Mouse (Mus musculus) stomach, embryonic 15.5 days (tissue): ENCODE results near the gene Fmo6. TPM values are rescaled to one million over a fixed set of nuclear protein-coding genes. Genes with fewer than 3 reads are reported as not detected.

Source experiments
- ATAC-seq: fragments of 200-750 bp; cut with Nextera tagmentation; 2 replicates; pipeline ENCODE4 v1.8.0; 2017; ENCODE audit warnings: low read depth, moderate number of reproducible peaks, moderate TSS enrichment; ENCODE audit not compliant: insufficient read depth, low FRiP score
- H3K27ac ChIP-seq: fragments of 300-500 bp; sonication (generic); 2 replicates; pipeline ENCODE4 v1.5.1; 2015; ENCODE audit warnings: mild to moderate bottlenecking, inconsistent platforms
- H3K27me3 ChIP-seq: fragments of 300-500 bp; sonication (generic); replicated peaks from 2 replicates; pipeline ENCODE4 v1.6.1; 2015; ENCODE audit warnings: inconsistent platforms
- H3K36me3 ChIP-seq: fragments of 300-500 bp; sonication (generic); 2 replicates; pipeline ENCODE4 v1.6.1; 2015; ENCODE audit warnings: inconsistent platforms
- H3K4me1 ChIP-seq: fragments of 300-500 bp; sonication (generic); 2 replicates; pipeline ENCODE4 v1.6.1; 2015; ENCODE audit warnings: inconsistent platforms
- H3K4me2 ChIP-seq: fragments of 300-500 bp; sonication (generic); 2 replicates; pipeline ENCODE4 v1.6.1; 2015; ENCODE audit warnings: mild to moderate bottlenecking, inconsistent platforms
- H3K4me3 ChIP-seq: fragments of 300-500 bp; sonication (generic); replicated peaks from 2 replicates; pipeline ENCODE4 v1.5.1; 2015; ENCODE audit warnings: inconsistent platforms
- H3K9ac ChIP-seq: fragments of 300-500 bp; sonication (generic); 2 replicates; pipeline ENCODE4 v1.6.1; 2015; ENCODE audit warnings: inconsistent platforms
- H3K9me3 ChIP-seq: fragments of 300-500 bp; sonication (generic); 2 replicates; pipeline ENCODE4 v1.6.1; 2016; ENCODE audit warnings: inconsistent platforms
- WGBS: fragments of 180-500 bp; shearing (Covaris S2); methylation state at CpG from one replicate; pipeline ENCODE4 v1.1.7; 2015; 5-methylcytosine and 5-hydroxymethylcytosine counted together
- polyA plus RNA-seq: library from polyadenylated mRNA; unstranded; fragments of >200 nt; fragmentation: Nextera tagmentation; extraction: Ambion mirVana; gene quantifications from 2 replicates; pipeline ENCODE4 v1.2.1, GENCODE M21; 2015

The Fmo6 gene
- polyA plus RNA-seq, result 0.10 TPM in 1 of 2 replicates, not detected in the other

GRCm38 (mm10) chr1:162937415-162937814, at the start of gene Fmo6:
Gene Fmo6, minus strand, starts transcription at chr1:162937515.
- H3K27me3 ChIP-seq, result no peaks in the 10 kb centered on the region
- WGBS, result 78% methylated on average over 6 of the region's 6 CpGs
- H3K27ac ChIP-seq, result peak within 1 kb of the TSS; percentile 61; the same call in 1 of the 2 replicates
- no peak within 1 kb of the TSS for H3K9ac ChIP-seq
- no peaks in the 10 kb centered on the region for H3K36me3 ChIP-seq
- no peaks in the 10 kb centered on the region for H3K9me3 ChIP-seq
- H3K4me2 ChIP-seq, result no peak within 1 kb of the TSS
- H3K4me1 ChIP-seq, result no peaks in the 10 kb centered on the region
- no peak for ATAC-seq
- no peak within 1 kb of the TSS for H3K4me3 ChIP-seq

- Histone ChIP-seq H3K4me2 (no peak overlapping the region), H3K9me3 (no peaks in the 10 kb centered on the region), H3K9ac (no peak overlapping the region), H3K27ac (no peak overlapping the region), H3K36me3 (no peaks in the 10 kb centered on the region), H3K4me3 (no peak overlapping the region), H3K4me1 (no peaks in the 10 kb centered on the region), H3K27me3 (no peaks in the 10 kb centered on the region)
- no peak for ATAC-seq
- 66% methylated on average over 1 of the region's 1 CpGs for WGBS
These were observed 49.5 kb upstream of the Fmo6 start for GRCm38 (mm10) chr1:162986777-162987176.

GRCm38 (mm10) chr1:162986121-162986748, 48.9 kb upstream of the Fmo6 start:
- ATAC-seq, result no peak
- WGBS, result 81% methylated on average over 2 of the region's 2 CpGs
- Histone ChIP-seq H3K36me3 (no peaks in the 10 kb centered on the region), H3K9me3 (no peaks in the 10 kb centered on the region), H3K4me2 (no peak overlapping the region), H3K27me3 (no peaks in the 10 kb centered on the region), H3K4me3 (no peak overlapping the region), H3K4me1 (no peaks in the 10 kb centered on the region), H3K9ac (no peak overlapping the region), H3K27ac (no peak overlapping the region)

GRCm38 (mm10) chr1:162984428-162984827, 47.1 kb upstream of the Fmo6 start, which contains the start of gene Fmo3:
Gene Fmo3, minus strand, starts transcription at chr1:162984528.
- Histone ChIP-seq H3K9ac (no peak within 1 kb of the TSS), H3K4me2 (no peak within 1 kb of the TSS), H3K4me1 (no peaks in the 10 kb centered on the region), H3K36me3 (no peaks in the 10 kb centered on the region), H3K4me3 (no peak within 1 kb of the TSS), H3K27ac (no peak within 1 kb of the TSS), H3K9me3 (no peaks in the 10 kb centered on the region), H3K27me3 (no peaks in the 10 kb centered on the region)
- no peak for ATAC-seq
- 77% methylated on average over 1 of the region's 1 CpGs for WGBS

- Histone ChIP-seq H3K4me3 (no peak overlapping the region), H3K4me1 (no peaks in the 10 kb centered on the region), H3K9me3 (no peaks in the 10 kb centered on the region), H3K9ac (no peak overlapping the region), H3K36me3 (no peaks in the 10 kb centered on the region), H3K27me3 (no peaks in the 10 kb centered on the region), H3K27ac (no peak overlapping the region), H3K4me2 (no peak overlapping the region)
- no peak for ATAC-seq
- 58% methylated on average over 2 of the region's 2 CpGs for WGBS
These were observed 26.2 kb upstream of the Fmo6 start for GRCm38 (mm10) chr1:162963556-162963955.

- no peak overlapping the region for H3K4me2 ChIP-seq
- WGBS, result 89% methylated on average over 1 of the region's 1 CpGs
- H3K27me3 ChIP-seq, result no peaks in the 10 kb centered on the region
- H3K4me1 ChIP-seq, result no peaks in the 10 kb centered on the region
- no peak for ATAC-seq
- no peak overlapping the region for H3K4me3 ChIP-seq
- H3K27ac ChIP-seq, result no peak overlapping the region
- H3K9ac ChIP-seq, result no peak overlapping the region
- no peaks in the 10 kb centered on the region for H3K9me3 ChIP-seq
- no peaks in the 10 kb centered on the region for H3K36me3 ChIP-seq
These were observed 20.1 kb upstream of the Fmo6 start for GRCm38 (mm10) chr1:162957422-162957821.

GRCm38 (mm10) chr1:162953079-162953478, 15.8 kb upstream of the Fmo6 start:
- Histone ChIP-seq H3K4me2 (no peak overlapping the region), H3K4me3 (no peak overlapping the region), H3K9me3 (no peaks in the 10 kb centered on the region), H3K4me1 (no peaks in the 10 kb centered on the region), H3K36me3 (no peaks in the 10 kb centered on the region), H3K27me3 (no peaks in the 10 kb centered on the region), H3K27ac (no peak overlapping the region), H3K9ac (no peak overlapping the region)
- WGBS, result 44% methylated on average over 2 of the region's 2 CpGs
- ATAC-seq, result no peak

GRCm38 (mm10) chr1:162949763-162950162, 12.4 kb upstream of the Fmo6 start:
- no peaks in the 10 kb centered on the region for H3K9me3 ChIP-seq
- H3K4me2 ChIP-seq, result no peak overlapping the region
- 87% methylated on average over 1 of the region's 1 CpGs for WGBS
- H3K4me1 ChIP-seq, result no peaks in the 10 kb centered on the region
- no peak for ATAC-seq
- no peaks in the 10 kb centered on the region for H3K36me3 ChIP-seq
- H3K4me3 ChIP-seq, result no peak overlapping the region
- no peak overlapping the region for H3K27ac ChIP-seq
- H3K9ac ChIP-seq, result no peak overlapping the region
- H3K27me3 ChIP-seq, result no peaks in the 10 kb centered on the region

- H3K27me3 ChIP-seq, result no peaks in the 10 kb centered on the region
- H3K4me3 ChIP-seq, result no peak overlapping the region
- 82% methylated on average over 6 of the region's 6 CpGs for WGBS
- H3K4me2 ChIP-seq, result no peak overlapping the region
- no peaks in the 10 kb centered on the region for H3K36me3 ChIP-seq
- H3K9ac ChIP-seq, result no peak overlapping the region
- H3K4me1 ChIP-seq, result no peaks in the 10 kb centered on the region
- no peak for ATAC-seq
- H3K27ac ChIP-seq, result no peak overlapping the region
- H3K9me3 ChIP-seq, result no peaks in the 10 kb centered on the region
These were observed 10.6 kb upstream of the Fmo6 start for GRCm38 (mm10) chr1:162947934-162948333.

GRCm38 (mm10) chr1:162946837-162947558, 9.7 kb upstream of the Fmo6 start:
- no peak overlapping the region for H3K27ac ChIP-seq
- ATAC-seq, result no peak
- H3K36me3 ChIP-seq, result no peaks in the 10 kb centered on the region
- no peaks in the 10 kb centered on the region for H3K4me1 ChIP-seq
- no peaks in the 10 kb centered on the region for H3K27me3 ChIP-seq
- no peaks in the 10 kb centered on the region for H3K9me3 ChIP-seq
- H3K4me3 ChIP-seq, result no peak overlapping the region
- H3K9ac ChIP-seq, result no peak overlapping the region
- H3K4me2 ChIP-seq, result no peak overlapping the region
- WGBS, result 67% methylated on average over 4 of the region's 4 CpGs

- no peak overlapping the region for H3K27ac ChIP-seq
- 60% methylated on average over 6 of the region's 6 CpGs for WGBS
- H3K27me3 ChIP-seq, result no peaks in the 10 kb centered on the region
These were observed 6.4 kb upstream of the Fmo6 start for GRCm38 (mm10) chr1:162943700-162944099.

GRCm38 (mm10) chr1:162938696-162939351, 1.5 kb upstream of the Fmo6 start:
- Histone ChIP-seq H3K36me3 (no peaks in the 10 kb centered on the region), H3K9me3 (no peaks in the 10 kb centered on the region), H3K4me1 (no peaks in the 10 kb centered on the region), H3K27ac (peak overlapping the region; percentile 11; the same call in 1 of the 2 replicates), H3K9ac (no peak overlapping the region), H3K4me3 (no peak overlapping the region), H3K27me3 (no peaks in the 10 kb centered on the region), H3K4me2 (no peak overlapping the region)
- WGBS, result 67% methylated on average over 4 of the region's 4 CpGs
- ATAC-seq, result peak; percentile 83

More at GRCm38 (mm10) chr1:162943700-162944099, 6.4 kb upstream of the Fmo6 start:
- H3K4me3 ChIP-seq, result no peak overlapping the region
- no peaks in the 10 kb centered on the region for H3K9me3 ChIP-seq
- no peak for ATAC-seq
- no peaks in the 10 kb centered on the region for H3K36me3 ChIP-seq
- no peaks in the 10 kb centered on the region for H3K4me1 ChIP-seq
- H3K4me2 ChIP-seq, result no peak overlapping the region
- H3K9ac ChIP-seq, result no peak overlapping the region
